Mouse (Mus musculus): ENCODE measurements at regions not wholly inside any gene's neighbourhood (a gene's known extent, or its start where the extent isn't known, plus 50 kb on each side); places are given as distances from the start of the nearest gene placed in this dataset.

DNA sequence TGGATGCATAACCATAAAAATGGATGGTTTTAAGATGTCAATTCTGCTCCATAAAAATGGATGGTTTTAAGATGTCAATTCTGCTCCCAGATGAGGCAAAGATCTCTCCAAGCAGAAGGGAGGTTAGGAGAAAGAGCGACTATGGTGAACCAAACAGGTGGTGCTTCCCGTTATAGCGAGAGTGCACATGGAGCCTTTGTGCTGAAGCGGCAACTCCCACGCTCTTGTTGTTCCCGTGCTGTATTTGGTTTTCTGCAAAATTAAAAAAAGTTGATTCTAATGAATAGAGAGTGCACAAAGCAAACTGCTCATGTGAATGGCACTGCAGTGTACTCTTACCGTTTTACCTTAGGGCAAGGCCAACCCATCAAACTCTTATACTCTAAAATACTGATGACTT, 497.5 kb upstream of the Nbea start:
- TF ChIP-seq CTCF (IDR thresholded peaks at IDR 0.05; ENCODE audit: low read depth, low read length), result no peak
- no peak for TF ChIP-seq POLR2A (IDR thresholded peaks at IDR 0.05; ENCODE audit: insufficient read depth, low read length)

All from ES-Bruce4 (cell line).